8 mouse cellular contexts compared by ENCODE assay signal in genomic region chr7:45121404-45121803, GRCm38 (mm10). TPM values are rescaled to one million over a fixed set of nuclear protein-coding genes. Genes with fewer than 3 reads are reported as not detected.
A peak's percentile ranks its signal among the peaks of the same experiment; 100 is the strongest.
DNase-seq lines count a peak whose midpoint lies in the region; ATAC-seq and TF ChIP-seq lines count a peak whose summit lies in the region.

No protein-coding gene starts in this region.

- TF ChIP-seq POLR2A in MEL (IDR thresholded peaks at IDR 0.05; ENCODE audit: control insufficient read depth in 1 of 2, insufficient read depth in 1 of 2, low read depth in 1 of 2, low read length in 2 of 2, poor library complexity in 1 of 2), result peak; percentile 10 to 64; a peak in 2 of 4 replicates
- TF ChIP-seq POLR2A in small intestine, adult 2 months (IDR thresholded peaks at IDR 0.05; ENCODE audit: low read depth, low read length), result no peak

- H3K4me2 ChIP-seq in heart, embryonic 14.5 days (ENCODE audit: low read length), result 0 out of 2 replicates have a peak overlapping the region, but pooled peaks have one; percentile 4

- DNase-seq in gastrocnemius, adult 2 months, result peak; percentile 72
- DNase-seq in gastrocnemius, postnatal 4 days (ENCODE audit: low spot score in 2 of 2), result no peak
- DNase-seq in MEL (ENCODE audit: low read depth, low spot score) (peak; percentile 74), liver (peak; percentile 44)
- DNase-seq in frontal cortex, postnatal 25 days (ENCODE audit: low spot score in 2 of 2), result no peak
- no peak for DNase-seq in layer of hippocampus, postnatal 25 days (ENCODE audit: extremely low spot score in 1 of 2, low spot score in 1 of 2)

- H3K4me1 ChIP-seq in MEL (ENCODE audit: control insufficient read depth in 1 of 2, insufficient read depth in 2 of 2, low read length in 2 of 2), result peaks cover 0 to 22% of the 10 kb centered on the region in 2 experiments; a peak in 2 of 4 replicates
- peaks cover 11 to 21% of the 10 kb centered on the region in 2 experiments for H3K4me1 ChIP-seq in heart, embryonic 14.5 days (ENCODE audit: control insufficient read depth in 2 of 2, insufficient read depth in 2 of 2, low read length in 2 of 2)
- peaks cover 22% of the 10 kb centered on the region; the same call in 1 of the 2 replicates for H3K4me1 ChIP-seq in small intestine, adult 2 months (ENCODE audit: control insufficient read depth, insufficient read depth, insufficient read length, low read length)

- TF ChIP-seq EP300 in MEL (IDR thresholded peaks at IDR 0.05; ENCODE audit: low read depth in 1 of 2, low read length in 2 of 2), result no peak

- peak overlapping the region; percentile 91 for H3K9ac ChIP-seq in MEL (ENCODE audit: control insufficient read depth, low read depth, low read length, poor library complexity, severe bottlenecking)
- H3K9ac ChIP-seq in heart, embryonic 14.5 days (ENCODE audit: low read length), result peak overlapping the region; percentile 52

- ATAC-seq in heart, embryonic 14.5 days (ENCODE audit: insufficient number of reproducible peaks, insufficient read depth, low FRiP score, low read depth), result no peak

- 47% methylated on average over 8 of the region's 8 CpGs for WGBS in heart, embryonic 14.5 days
- 28% methylated on average over 8 of the region's 8 CpGs for WGBS in small intestine, adult 2 months

- H3K9me3 ChIP-seq in MEL (replicated peaks; ENCODE audit: insufficient read depth, low read length), result no peaks in the 10 kb centered on the region
- H3K9me3 ChIP-seq in heart, embryonic 14.5 days (ENCODE audit: control insufficient read depth, low read length), result no peaks in the 10 kb centered on the region

- H3K36me3 ChIP-seq in MEL (ENCODE audit: control insufficient read depth in 1 of 2, insufficient read depth in 2 of 2, low read length in 2 of 2), result peaks cover 7 to 17% of the 10 kb centered on the region in 2 experiments
- H3K36me3 ChIP-seq in heart, embryonic 14.5 days (ENCODE audit: control insufficient read depth, insufficient read depth, low read length), result peaks cover 71% of the 10 kb centered on the region
- peaks cover 40% of the 10 kb centered on the region for H3K36me3 ChIP-seq in small intestine, adult 2 months (ENCODE audit: control insufficient read depth, insufficient read depth, low read length)

- H3K79me2 ChIP-seq in MEL (ENCODE audit: control insufficient read depth, insufficient read depth, low read length, poor library complexity), result peaks cover 35% of the 10 kb centered on the region

- TF ChIP-seq RAD21 in MEL (IDR thresholded peaks at IDR 0.05; ENCODE audit: low read depth, low read length), result no peak

- no peak for TF ChIP-seq CTCF in gastrocnemius, adult 2 months (IDR thresholded peaks at IDR 0.05)
- no peak for TF ChIP-seq CTCF in MEL (IDR thresholded peaks at IDR 0.05 in 2 of 3, conservative IDR thresholded peaks at IDR 0.05 in 1 of 3; ENCODE audit: control insufficient read depth in 1 of 3, insufficient read depth in 1 of 3, low read depth in 2 of 3, low read length in 3 of 3, poor library complexity in 1 of 3, severe bottlenecking in 1 of 3)
- no peak for TF ChIP-seq CTCF in small intestine, adult 2 months (IDR thresholded peaks at IDR 0.05; ENCODE audit: extremely low read depth, insufficient read length, insufficient replicate concordance, low read depth, low read length)

- peak overlapping the region; percentile 85 for H3K4me3 ChIP-seq in gastrocnemius, adult 2 months
- H3K4me3 ChIP-seq in MEL (ENCODE audit: control insufficient read depth in 1 of 2, insufficient read depth in 1 of 2, low read depth in 2 of 2, low read length in 2 of 2), result peak overlapping the region in 1 of 2 experiments; percentile 84; a peak in 1 of 4 replicates
- H3K4me3 ChIP-seq in heart, embryonic 14.5 days (ENCODE audit: control insufficient read depth in 1 of 2, insufficient read depth in 1 of 2, low read depth in 1 of 2, low read length in 2 of 2), result no peak overlapping the region
- peak overlapping the region; percentile 30 for H3K4me3 ChIP-seq in small intestine, adult 2 months (ENCODE audit: low read depth, low read length)

- no peaks in the 10 kb centered on the region for H3K27me3 ChIP-seq in MEL (ENCODE audit: control insufficient read depth in 1 of 2, insufficient read depth in 2 of 2, low read length in 2 of 2)
- H3K27me3 ChIP-seq in heart, embryonic 14.5 days (ENCODE audit: control insufficient read depth, insufficient read depth, low read length), result no peaks in the 10 kb centered on the region
- no peaks in the 10 kb centered on the region for H3K27me3 ChIP-seq in small intestine, adult 2 months (ENCODE audit: control insufficient read depth, insufficient read depth, low read length)

- intact Hi-C loops in gastrocnemius, adult 2 months (cut with DNase I), result loop anchor here (5.0 kb wide), 1 partner anchor 39 kb away; no protein-coding TSS in a partner anchor

- peak overlapping the region; percentile 95 for H3K27ac ChIP-seq in gastrocnemius, adult 2 months
- H3K27ac ChIP-seq in MEL (ENCODE audit: control insufficient read depth, low read depth, low read length), result peak overlapping the region; percentile 23; the same call in 1 of the 2 replicates
- peak overlapping the region in 1 of 2 experiments; percentile 33; a peak in 2 of 4 replicates for H3K27ac ChIP-seq in heart, embryonic 14.5 days (replicated peaks in 1 of 2; ENCODE audit: control insufficient read depth in 1 of 2, insufficient read depth in 1 of 2, low read depth in 2 of 2, low read length in 2 of 2)
- peak overlapping the region; percentile 17 for H3K27ac ChIP-seq in small intestine, adult 2 months (ENCODE audit: insufficient read depth, low read depth, low read length)

TF ChIP-seq in MEL, 35 proteins besides CTCF, POLR2A, EP300 and RAD21:
- no peak for TF ChIP-seq E2F4 (IDR thresholded peaks at IDR 0.05; ENCODE audit: borderline replicate concordance, low read depth, low read length)
- TF ChIP-seq TBP (IDR thresholded peaks at IDR 0.05; ENCODE audit: low read depth, low read length), result 0 out of 2 replicates have a peak, but pooled peaks have one; percentile 28

RNA-seq across cellular contexts. Expression of gene Rps11, which starts 2.8 kb away (rescaled TPM):
- 100 to 1,000 TPM; 457 to 518 TPM for total RNA-seq in gastrocnemius, adult 2 months (2021)
- total RNA-seq in gastrocnemius, postnatal 4 days (2021), result 1,000 to 10,000 TPM in 1 of 2 experiments, 100 to 1,000 TPM in 1; 985 to 1,047 TPM
- total RNA-seq in MEL (2012; rRNA removed), result 2,482 and 2,708 TPM in 2 replicates
- 1,000 to 10,000 TPM; 3,189 to 5,434 TPM for polyA plus RNA-seq in MEL (2012; ENCODE audit: insufficient read depth in 1 of 2, insufficient read length in 2 of 2, low read depth in 1 of 2, low replicate concordance in 2 of 2, missing spikeins in 1 of 2)
- 1,053 and 1,103 TPM in 2 replicates for polyA plus RNA-seq in heart, embryonic 14.5 days (2014; fragmentation: Nextera tagmentation; extraction: Ambion mirVana)
- 159 and 207 TPM in 2 replicates for polyA plus RNA-seq in small intestine, adult 2 months (2012; rRNA removed)
- 100 to 1,000 TPM; 418 to 465 TPM for total RNA-seq in layer of hippocampus, postnatal 25 days (2021)

RNA-seq across cellular contexts. Expression of gene Rpl13a, which starts 7.2 kb away (rescaled TPM):
- 100 to 1,000 TPM; 552 to 624 TPM for total RNA-seq in gastrocnemius, adult 2 months (2021)
- total RNA-seq in gastrocnemius, postnatal 4 days (2021), result 1,000 to 10,000 TPM; 1,483 to 1,628 TPM
- total RNA-seq in MEL (2012; rRNA removed), result 2,773 and 3,160 TPM in 2 replicates
- 1,000 to 10,000 TPM; 2,091 to 3,727 TPM for polyA plus RNA-seq in MEL (2012; ENCODE audit: insufficient read depth in 1 of 2, insufficient read length in 2 of 2, low read depth in 1 of 2, low replicate concordance in 2 of 2, missing spikeins in 1 of 2)
- polyA plus RNA-seq in heart, embryonic 14.5 days (2014; fragmentation: Nextera tagmentation; extraction: Ambion mirVana), result 878 and 918 TPM in 2 replicates
- polyA plus RNA-seq in small intestine, adult 2 months (2012; rRNA removed), result 1,193 and 1,266 TPM in 2 replicates
- 100 to 1,000 TPM; 765 to 826 TPM for total RNA-seq in layer of hippocampus, postnatal 25 days (2021)

RNA-seq across cellular contexts. Expression of gene Gm45713, which starts 14.6 kb away (rescaled TPM):
- total RNA-seq in gastrocnemius, adult 2 months (2021), result under 1 TPM in 1 of 2 experiments, not detected in 1; 0.26 TPM
- under 1 TPM in 1 of 2 experiments, not detected in 1; 0.34 TPM for total RNA-seq in gastrocnemius, postnatal 4 days (2021)
- total RNA-seq in MEL (2012; rRNA removed), result 0.69 and 3.9 TPM in 2 replicates
- polyA plus RNA-seq in MEL (2012; ENCODE audit: insufficient read depth in 1 of 2, insufficient read length in 2 of 2, low read depth in 1 of 2, low replicate concordance in 2 of 2, missing spikeins in 1 of 2), result not detected
- 0.34 and 0.58 TPM in 2 replicates for polyA plus RNA-seq in heart, embryonic 14.5 days (2014; fragmentation: Nextera tagmentation; extraction: Ambion mirVana)
- 1.5 TPM in 1 of 2 replicates, not detected in the other for polyA plus RNA-seq in small intestine, adult 2 months (2012; rRNA removed)
- not detected for total RNA-seq in layer of hippocampus, postnatal 25 days (2021)

RNA-seq across cellular contexts. Expression of gene Flt3l, which starts 14.8 kb away (rescaled TPM):
- total RNA-seq in gastrocnemius, adult 2 months (2021), result 1 to 10 TPM; 2.2 to 3.3 TPM
- 1 to 10 TPM; 2.4 to 5.1 TPM for total RNA-seq in gastrocnemius, postnatal 4 days (2021)
- total RNA-seq in MEL (2012; rRNA removed), result 9.5 and 13.0 TPM in 2 replicates
- 10 to 100 TPM in 1 of 2 experiments, not detected in 1; 35.4 TPM for polyA plus RNA-seq in MEL (2012; ENCODE audit: insufficient read depth in 1 of 2, insufficient read length in 2 of 2, low read depth in 1 of 2, low replicate concordance in 2 of 2, missing spikeins in 1 of 2)
- polyA plus RNA-seq in heart, embryonic 14.5 days (2014; fragmentation: Nextera tagmentation; extraction: Ambion mirVana), result 1.3 and 1.4 TPM in 2 replicates
- polyA plus RNA-seq in small intestine, adult 2 months (2012; rRNA removed), result 22.1 and 45.8 TPM in 2 replicates
- 1 to 10 TPM; 4.5 to 8.2 TPM for total RNA-seq in layer of hippocampus, postnatal 25 days (2021)

RNA-seq across cellular contexts. Expression of gene Fcgrt, which starts 17.8 kb away (rescaled TPM):
- total RNA-seq in gastrocnemius, adult 2 months (2021), result 10 to 100 TPM; 33.6 to 38.5 TPM
- total RNA-seq in gastrocnemius, postnatal 4 days (2021), result 10 to 100 TPM; 84.6 to 87.3 TPM
- 0.26 and 0.27 TPM in 2 replicates for total RNA-seq in MEL (2012; rRNA removed)
- polyA plus RNA-seq in MEL (2012; ENCODE audit: insufficient read depth in 1 of 2, insufficient read length in 2 of 2, low read depth in 1 of 2, low replicate concordance in 2 of 2, missing spikeins in 1 of 2), result 1 to 10 TPM in 1 of 2 experiments, not detected in 1; 1.7 TPM
- polyA plus RNA-seq in heart, embryonic 14.5 days (2014; fragmentation: Nextera tagmentation; extraction: Ambion mirVana), result 50.5 and 53.8 TPM in 2 replicates
- 47.9 and 78.3 TPM in 2 replicates for polyA plus RNA-seq in small intestine, adult 2 months (2012; rRNA removed)
- total RNA-seq in layer of hippocampus, postnatal 25 days (2021), result 10 to 100 TPM; 18.1 to 21.0 TPM

Comparison
In these comparisons a context has a peak if more than half of its experiments do, and no peak if none do; other contexts are left out.
1. DNase-seq: peak in gastrocnemius, adult 2 months (single experiment), MEL (single experiment) and liver (single experiment); none in gastrocnemius, postnatal 4 days (0 of 2), frontal cortex, postnatal 25 days (0 of 2) and layer of hippocampus, postnatal 25 days (0 of 2).
2. H3K4me3 ChIP-seq: peak in gastrocnemius, adult 2 months (single experiment) and small intestine, adult 2 months (single experiment); none in heart, embryonic 14.5 days (0 of 2).